Comparison of ENCODE assay signal across 10 mouse cellular contexts in the genomic region with DNA sequence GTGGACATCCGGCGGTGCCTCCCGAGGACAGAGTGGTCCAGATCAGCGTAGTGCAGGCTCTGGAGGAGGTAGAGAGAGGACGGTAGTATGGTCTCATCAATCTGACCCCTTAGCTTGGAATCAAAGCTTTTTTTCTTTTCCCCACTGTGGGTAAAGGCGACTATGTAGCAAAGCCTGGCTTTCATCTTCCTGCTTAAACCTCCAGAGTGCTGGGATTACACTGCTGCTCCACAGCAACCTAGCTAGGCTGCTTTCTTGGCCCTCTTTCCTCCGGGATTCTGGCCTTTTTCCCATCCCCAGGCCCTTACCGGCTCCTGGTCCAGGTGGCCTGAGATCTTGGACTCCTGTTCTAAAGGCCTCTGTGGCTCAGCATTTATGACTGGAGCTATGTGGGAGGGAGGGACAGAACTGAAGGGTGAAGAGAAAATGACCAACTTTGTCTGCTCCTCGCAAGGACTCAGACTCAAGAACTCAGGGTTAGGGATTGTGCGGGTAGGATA. TPM values are rescaled to one million over a fixed set of nuclear protein-coding genes. Genes with fewer than 3 reads are reported as not detected.
A peak's percentile ranks its signal among the peaks of the same experiment; 100 is the strongest.
DNase-seq lines count a peak whose midpoint lies in the region; ATAC-seq and TF ChIP-seq lines count a peak whose summit lies in the region.
"Had no signal": no experiment of that assay in that cellular context is flagged by ENCODE, and none has a peak within 500 bp of the region (broad histone marks: within the 10 kb centered on the region; RNA-seq: fewer than 3 reads in every experiment).

No protein-coding gene starts in this region.

- peaks cover 28% of the 10 kb centered on the region for H3K27me3 ChIP-seq in heart, embryonic 16.5 days (ENCODE audit: control insufficient read depth, insufficient read depth, low read length)
- peaks cover 53% of the 10 kb centered on the region for H3K27me3 ChIP-seq in embryonic facial prominence, embryonic 12.5 days
- H3K27me3 ChIP-seq in limb, embryonic 14.5 days (ENCODE audit: control insufficient read depth, insufficient read depth, low read length): peaks cover 23% of the 10 kb centered on the region

- no peak for ATAC-seq in heart, embryonic 16.5 days (replicated peaks; ENCODE audit: extremely low read depth, insufficient read depth, low FRiP score)
- ATAC-seq in embryonic facial prominence, embryonic 12.5 days (ENCODE audit: insufficient number of reproducible peaks, insufficient read depth, low FRiP score, low TSS enrichment): no peak
- ATAC-seq in limb, embryonic 14.5 days (ENCODE audit: low FRiP score, low read depth): no peak

- peaks cover 11% of the 10 kb centered on the region; the same call in 1 of the 2 replicates for H3K36me3 ChIP-seq in heart, embryonic 16.5 days (ENCODE audit: control insufficient read depth, insufficient read depth)
- H3K36me3 ChIP-seq in embryonic facial prominence, embryonic 12.5 days: peaks cover 32% of the 10 kb centered on the region
- peaks cover 32% of the 10 kb centered on the region for H3K36me3 ChIP-seq in limb, embryonic 14.5 days (ENCODE audit: control insufficient read depth, insufficient read depth, low read length)

- peaks cover 20% of the 10 kb centered on the region for H3K4me1 ChIP-seq in heart, embryonic 16.5 days (ENCODE audit: control insufficient read depth, insufficient read depth, low read length)
- peaks cover 30% of the 10 kb centered on the region for H3K4me1 ChIP-seq in embryonic facial prominence, embryonic 12.5 days
- H3K4me1 ChIP-seq in limb, embryonic 14.5 days (ENCODE audit: control insufficient read depth, insufficient read depth, low read length): peaks cover 27% of the 10 kb centered on the region

- H3K4me2 ChIP-seq in heart, embryonic 16.5 days (ENCODE audit: low read depth, low read length): peak overlapping the region; percentile 74
- H3K4me2 ChIP-seq in embryonic facial prominence, embryonic 12.5 days (replicated peaks): peak overlapping the region; percentile 55
- peak overlapping the region; percentile 56 for H3K4me2 ChIP-seq in limb, embryonic 14.5 days (replicated peaks; ENCODE audit: low read depth, low read length, severe bottlenecking)

- no peak for TF ChIP-seq POLR2A in limb, embryonic 14.5 days (IDR thresholded peaks at IDR 0.05; ENCODE audit: borderline replicate concordance, extremely low read depth, insufficient read depth, insufficient read length)

- no peaks in the 10 kb centered on the region for H3K9me3 ChIP-seq in heart, embryonic 16.5 days (replicated peaks; ENCODE audit: control insufficient read depth, low read length)
- H3K9me3 ChIP-seq in embryonic facial prominence, embryonic 12.5 days: no peaks in the 10 kb centered on the region
- H3K9me3 ChIP-seq in limb, embryonic 14.5 days (ENCODE audit: control insufficient read depth, low read length): no peaks in the 10 kb centered on the region

- WGBS in heart, embryonic 16.5 days: 31% methylated on average over 10 of the region's 10 CpGs
- WGBS in embryonic facial prominence, embryonic 12.5 days: 24% methylated on average over 10 of the region's 10 CpGs
- WGBS in limb, embryonic 14.5 days: 26% methylated on average over 10 of the region's 10 CpGs

- DNase-seq in heart, adult 9 months (ENCODE audit: low spot score in 2 of 2): no peak
- DNase-seq in brain, adult 2 months (ENCODE audit: low read depth, low spot score): peak; percentile 72
- no peak for DNase-seq in limb, embryonic 14.5 days (ENCODE audit: low spot score)
- no peak for DNase-seq in MN1 (ENCODE audit: low spot score)
- DNase-seq in adrenal gland, adult 8-10 months: no peak
- no peak for DNase-seq in layer of hippocampus, adult 8-10 months (ENCODE audit: low spot score in 2 of 2)

- H3K9ac ChIP-seq in heart, embryonic 16.5 days (ENCODE audit: low read length): no peak overlapping the region
- no peak overlapping the region; the same call in 1 of the 2 replicates for H3K9ac ChIP-seq in embryonic facial prominence, embryonic 12.5 days
- H3K9ac ChIP-seq in limb, embryonic 14.5 days (ENCODE audit: low read depth, low read length, severe bottlenecking): 0 out of 2 replicates have a peak overlapping the region, but pooled peaks have one; percentile 25

- H3K27ac ChIP-seq in heart, embryonic 16.5 days (ENCODE audit: low read length): no peak overlapping the region
- peak overlapping the region; percentile 69 for H3K27ac ChIP-seq in embryonic facial prominence, embryonic 12.5 days
- 0 out of 2 replicates have a peak overlapping the region, but pooled peaks have one; percentile 20 for H3K27ac ChIP-seq in limb, embryonic 14.5 days (replicated peaks; ENCODE audit: low read depth, low read length)

- H3K4me3 ChIP-seq in heart, embryonic 16.5 days (ENCODE audit: low read length): peak overlapping the region; percentile 47
- 0 out of 2 replicates have a peak overlapping the region, but pooled peaks have one; percentile 33 for H3K4me3 ChIP-seq in embryonic facial prominence, embryonic 12.5 days
- H3K4me3 ChIP-seq in limb, embryonic 14.5 days (replicated peaks; ENCODE audit: low read length): peak overlapping the region; percentile 25; the same call in 1 of the 2 replicates
- H3K4me3 ChIP-seq: myocyte had no signal

RNA-seq across cellular contexts. Expression of a gene that starts 0.8 kb away (rescaled TPM):
- 0.17 TPM in 1 of 2 replicates, not detected in the other for polyA plus RNA-seq in heart, embryonic 16.5 days (2015; fragmentation: Nextera tagmentation; extraction: Ambion mirVana)
- polyA plus RNA-seq in embryonic facial prominence, embryonic 12.5 days (2016; fragmentation: Nextera tagmentation; extraction: Ambion mirVana): not detected in 2 replicates
- polyA plus RNA-seq in limb, embryonic 14.5 days (2012; rRNA removed): 3.4 and 5.5 TPM in 2 replicates
- polyA plus RNA-seq in limb, embryonic 14.5 days (2014; fragmentation: Nextera tagmentation; extraction: Ambion mirVana): 10.4 and 22.3 TPM in 2 replicates
- total RNA-seq in adrenal gland, adult 8-10 months (2022): not detected
- total RNA-seq in layer of hippocampus, adult 8-10 months (2022): not detected
- total RNA-seq: MEL had no signal

RNA-seq across cellular contexts. Expression of a gene that starts 1.6 kb away (rescaled TPM):
- 0.16 and 0.54 TPM in 2 replicates for polyA plus RNA-seq in heart, embryonic 16.5 days (2015; fragmentation: Nextera tagmentation; extraction: Ambion mirVana)
- polyA plus RNA-seq in embryonic facial prominence, embryonic 12.5 days (2016; fragmentation: Nextera tagmentation; extraction: Ambion mirVana): 0.61 and 0.99 TPM in 2 replicates
- polyA plus RNA-seq in limb, embryonic 14.5 days (2012; rRNA removed): 0.45 and 0.47 TPM in 2 replicates
- polyA plus RNA-seq in limb, embryonic 14.5 days (2014; fragmentation: Nextera tagmentation; extraction: Ambion mirVana): 0.64 and 1.3 TPM in 2 replicates
- not detected for total RNA-seq in adrenal gland, adult 8-10 months (2022)
- under 1 TPM in 1 of 4 experiments, not detected in 3; 0.48 TPM for total RNA-seq in layer of hippocampus, adult 8-10 months (2022)
- total RNA-seq: MEL had no signal
- polyA plus RNA-seq: myocyte had no signal

RNA-seq across cellular contexts. Expression of a gene that starts 5.6 kb away (rescaled TPM):
- polyA plus RNA-seq in heart, embryonic 16.5 days (2015; fragmentation: Nextera tagmentation; extraction: Ambion mirVana): 171 and 193 TPM in 2 replicates
- polyA plus RNA-seq in embryonic facial prominence, embryonic 12.5 days (2016; fragmentation: Nextera tagmentation; extraction: Ambion mirVana): 471 and 492 TPM in 2 replicates
- 271 and 326 TPM in 2 replicates for polyA plus RNA-seq in limb, embryonic 14.5 days (2012; rRNA removed)
- polyA plus RNA-seq in limb, embryonic 14.5 days (2014; fragmentation: Nextera tagmentation; extraction: Ambion mirVana): 358 and 403 TPM in 2 replicates
- 10 to 100 TPM; 12.4 to 29.5 (median 21.6) TPM for total RNA-seq in adrenal gland, adult 8-10 months (2022)
- total RNA-seq in layer of hippocampus, adult 8-10 months (2022): 10 to 100 TPM in 3 of 4 experiments, 1 to 10 TPM in 1; 8.8 to 20.3 (median 14.9) TPM

RNA-seq across cellular contexts. Expression of a gene that starts 12.3 kb away (rescaled TPM):
- 0.72 and 0.84 TPM in 2 replicates for polyA plus RNA-seq in heart, embryonic 16.5 days (2015; fragmentation: Nextera tagmentation; extraction: Ambion mirVana)
- polyA plus RNA-seq in embryonic facial prominence, embryonic 12.5 days (2016; fragmentation: Nextera tagmentation; extraction: Ambion mirVana): 1.1 and 1.3 TPM in 2 replicates
- polyA plus RNA-seq in limb, embryonic 14.5 days (2012; rRNA removed): 14.2 and 14.8 TPM in 2 replicates
- 18.0 and 28.4 TPM in 2 replicates for polyA plus RNA-seq in limb, embryonic 14.5 days (2014; fragmentation: Nextera tagmentation; extraction: Ambion mirVana)
- total RNA-seq in adrenal gland, adult 8-10 months (2022): not detected
- total RNA-seq in layer of hippocampus, adult 8-10 months (2022): 1 to 10 TPM; 4.6 to 7.1 (median 5.6) TPM
- polyA plus RNA-seq: myocyte had no signal

RNA-seq across cellular contexts. Expression of a gene that starts 13.4 kb away (rescaled TPM):
- 1.9 and 3.4 TPM in 2 replicates for polyA plus RNA-seq in heart, embryonic 16.5 days (2015; fragmentation: Nextera tagmentation; extraction: Ambion mirVana)
- polyA plus RNA-seq in embryonic facial prominence, embryonic 12.5 days (2016; fragmentation: Nextera tagmentation; extraction: Ambion mirVana): 0.68 TPM in 1 of 2 replicates, not detected in the other
- polyA plus RNA-seq in limb, embryonic 14.5 days (2012; rRNA removed): 1.3 and 2.3 TPM in 2 replicates
- 2.0 TPM in 1 of 2 replicates, not detected in the other for polyA plus RNA-seq in limb, embryonic 14.5 days (2014; fragmentation: Nextera tagmentation; extraction: Ambion mirVana)
- under 1 TPM in 2 of 4 experiments, not detected in 2; 0.46 to 0.68 TPM for total RNA-seq in adrenal gland, adult 8-10 months (2022)
- 1 to 10 TPM; 1.4 to 2.9 (median 2.2) TPM for total RNA-seq in layer of hippocampus, adult 8-10 months (2022)
- polyA plus RNA-seq: myocyte had no signal
